Mouse (Mus musculus) olfactory bulb, adult 2 months (tissue): ENCODE results near the gene Sppl3.

Experiments
- CTCF ChIP-seq: fragments of 200-500 bp; IDR thresholded peaks from 2 replicates; pipeline ENCODE4 v1.5.1; 2012; ENCODE audit warnings: low read depth, mild to moderate bottlenecking, low read length, moderate library complexity; ENCODE audit not compliant: insufficient read depth
- POLR2A ChIP-seq: fragments of 200-500 bp; IDR thresholded peaks from 2 replicates; pipeline ENCODE4 v1.6.1; 2012; ENCODE audit warnings: mild to moderate bottlenecking, low read depth, low read length, moderate library complexity; ENCODE audit not compliant: insufficient read depth

DNA sequence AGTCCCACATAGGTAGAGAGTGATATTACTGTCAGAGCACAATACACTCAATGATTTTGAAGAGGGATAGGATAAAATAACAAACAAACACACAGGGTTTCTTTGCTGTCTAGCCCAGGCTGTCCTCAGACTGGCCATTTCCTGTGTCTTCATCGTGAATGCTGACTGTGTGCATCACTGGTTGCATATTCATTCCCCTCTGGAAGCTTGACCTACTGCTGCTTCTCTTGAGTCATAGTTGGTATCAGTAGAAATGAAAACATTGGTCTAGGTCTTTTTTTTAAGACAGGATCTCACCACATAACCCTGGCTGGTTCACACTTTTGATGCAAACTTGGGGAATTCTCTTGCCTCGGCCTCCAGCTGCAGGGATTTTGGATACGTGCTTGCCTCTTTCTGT, 58.7 kb downstream of the Sppl3 start:
- TF ChIP-seq CTCF (no peak), POLR2A (no peak)
